ENCODE assay signal across 10 mouse cellular contexts in the genomic region with DNA sequence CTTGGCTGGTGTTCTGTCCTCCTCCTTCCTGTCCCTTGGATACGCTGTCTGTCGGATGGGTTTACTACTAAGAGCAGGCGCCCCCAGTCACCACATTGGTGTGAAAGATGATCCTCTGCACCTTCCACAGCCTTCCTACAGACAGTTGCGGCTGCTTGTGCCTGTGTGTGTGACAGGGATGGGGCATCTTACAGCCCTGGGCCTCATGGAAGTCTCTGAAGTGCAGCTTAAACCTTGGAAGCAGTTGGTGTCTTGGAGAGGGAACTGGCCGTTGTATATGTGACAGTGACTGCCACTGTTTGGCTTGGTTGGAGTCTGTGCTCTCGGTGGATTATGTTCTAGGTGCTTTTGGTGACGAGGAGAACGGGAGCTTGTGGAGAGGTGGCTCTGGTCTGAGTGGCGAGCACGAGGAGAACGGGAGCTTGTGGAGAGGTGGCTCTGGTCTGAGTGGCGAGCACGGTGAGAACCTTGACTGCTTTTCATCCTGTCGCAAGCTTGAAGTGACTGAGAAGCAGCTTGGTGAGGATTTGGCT. TPM values are rescaled to one million over a fixed set of nuclear protein-coding genes. Genes with fewer than 3 reads are reported as not detected.
DNase-seq lines count a peak whose midpoint lies in the region; ATAC-seq lines count a peak whose summit lies in the region.
"Had no signal": no experiment of that assay in that cellular context is flagged by ENCODE, and none has a peak within 500 bp of the region (broad histone marks: within the 10 kb centered on the region; RNA-seq: fewer than 3 reads in every experiment).

No protein-coding gene starts in this region.

- no peak for ATAC-seq in midbrain, embryonic 11.5 days (ENCODE audit: low FRiP score)
- no peak for ATAC-seq in limb, embryonic 15.5 days (ENCODE audit: insufficient number of reproducible peaks, low FRiP score, low TSS enrichment, low read depth)
- no peak for ATAC-seq in stomach, embryonic 16.5 days (ENCODE audit: insufficient read depth, low FRiP score)
- no peak for ATAC-seq in activated CD4-positive, CD25-positive, alpha-beta regulatory T cell, adult 4 months

- H3K9me3 ChIP-seq in heart, embryonic 10.5 days, result no peaks in the 10 kb centered on the region
- H3K9me3 ChIP-seq in midbrain, embryonic 11.5 days (ENCODE audit: control insufficient read depth, low read length), result no peaks in the 10 kb centered on the region
- H3K9me3 ChIP-seq in midbrain, embryonic 10.5 days (replicated peaks), result no peaks in the 10 kb centered on the region
- no peaks in the 10 kb centered on the region for H3K9me3 ChIP-seq in limb, embryonic 15.5 days
- no peaks in the 10 kb centered on the region for H3K9me3 ChIP-seq in stomach, embryonic 16.5 days (replicated peaks; ENCODE audit: control insufficient read depth, low read length)

- peak overlapping the region; percentile 43; the same call in 1 of the 2 replicates for H3K9ac ChIP-seq in midbrain, embryonic 11.5 days (ENCODE audit: low read length)
- H3K9ac ChIP-seq in limb, embryonic 15.5 days, result 0 out of 2 replicates have a peak overlapping the region, but pooled peaks have one; percentile 7
- peak overlapping the region; percentile 99 for H3K9ac ChIP-seq in stomach, embryonic 16.5 days (ENCODE audit: low read length)

- no peak overlapping the region for H3K4me2 ChIP-seq in midbrain, embryonic 11.5 days
- peak overlapping the region; percentile 91 for H3K4me2 ChIP-seq in limb, embryonic 15.5 days
- H3K4me2 ChIP-seq in stomach, embryonic 16.5 days (ENCODE audit: low read depth, low read length), result peak overlapping the region; percentile 96

- peak overlapping the region; percentile 78 for H3K27ac ChIP-seq in heart, embryonic 10.5 days
- H3K27ac ChIP-seq in midbrain, embryonic 11.5 days (ENCODE audit: low read depth, low read length), result no peak overlapping the region
- H3K27ac ChIP-seq in midbrain, embryonic 10.5 days (replicated peaks), result no peak overlapping the region
- H3K27ac ChIP-seq in limb, embryonic 15.5 days, result peak overlapping the region; percentile 100
- peak overlapping the region; percentile 58 for H3K27ac ChIP-seq in stomach, embryonic 16.5 days (ENCODE audit: low read length)

- intact Hi-C loops in heart, postnatal 10 days (cut with DNase I), result no loop called here

- DNase-seq in heart, embryonic 10.5 days (ENCODE audit: low spot score), result no peak
- DNase-seq in heart, postnatal 10 days, result no peak
- DNase-seq in midbrain, embryonic 11.5 days (ENCODE audit: low spot score, missing footprints), result no peak
- no peak for DNase-seq in midbrain, embryonic 10.5 days (ENCODE audit: low spot score)
- DNase-seq in embryo, embryonic 9.5 days (ENCODE audit: extremely low spot score), result no peak
- DNase-seq: kidney, adult 11 months; thymus, adult 2 months had no signal

- H3K27me3 ChIP-seq in heart, embryonic 10.5 days (ENCODE audit: insufficient read depth, poor library complexity, severe bottlenecking), result no peaks in the 10 kb centered on the region
- H3K27me3 ChIP-seq in midbrain, embryonic 11.5 days (ENCODE audit: control insufficient read depth, insufficient read depth, low read length), result no peaks in the 10 kb centered on the region
- H3K27me3 ChIP-seq in midbrain, embryonic 10.5 days (ENCODE audit: low read depth, poor library complexity, severe bottlenecking), result no peaks in the 10 kb centered on the region
- no peaks in the 10 kb centered on the region for H3K27me3 ChIP-seq in limb, embryonic 15.5 days
- H3K27me3 ChIP-seq in stomach, embryonic 16.5 days (ENCODE audit: control insufficient read depth, insufficient read depth, low read length), result no peaks in the 10 kb centered on the region

- H3K36me3 ChIP-seq in heart, embryonic 10.5 days, result peaks cover 3% of the 10 kb centered on the region; the same call in 1 of the 2 replicates
- H3K36me3 ChIP-seq in midbrain, embryonic 11.5 days (ENCODE audit: control insufficient read depth, insufficient read depth, low read length), result no peaks in the 10 kb centered on the region
- peaks cover 8% of the 10 kb centered on the region for H3K36me3 ChIP-seq in midbrain, embryonic 10.5 days
- H3K36me3 ChIP-seq in limb, embryonic 15.5 days, result no peaks in the 10 kb centered on the region
- H3K36me3 ChIP-seq in stomach, embryonic 16.5 days (ENCODE audit: control insufficient read depth, insufficient read depth, low read length), result no peaks in the 10 kb centered on the region

- H3K4me1 ChIP-seq in heart, embryonic 10.5 days, result peaks cover 80% of the 10 kb centered on the region
- H3K4me1 ChIP-seq in midbrain, embryonic 11.5 days (ENCODE audit: control insufficient read depth, insufficient read depth, low read length), result peaks cover 56% of the 10 kb centered on the region
- H3K4me1 ChIP-seq in midbrain, embryonic 10.5 days, result peaks cover 79% of the 10 kb centered on the region
- peaks cover 76% of the 10 kb centered on the region for H3K4me1 ChIP-seq in limb, embryonic 15.5 days
- peaks cover 78% of the 10 kb centered on the region for H3K4me1 ChIP-seq in stomach, embryonic 16.5 days (ENCODE audit: control insufficient read depth, insufficient read depth, low read length)

- WGBS in heart, embryonic 10.5 days, result 37% methylated on average over 14 of the region's 14 CpGs
- WGBS in midbrain, embryonic 11.5 days, result 68% methylated on average over 14 of the region's 14 CpGs
- WGBS in midbrain, embryonic 10.5 days, result 70% methylated on average over 14 of the region's 14 CpGs
- 28% methylated on average over 14 of the region's 14 CpGs for WGBS in limb, embryonic 15.5 days
- WGBS in stomach, embryonic 16.5 days, result 38% methylated on average over 14 of the region's 14 CpGs

- H3K4me3 ChIP-seq in heart, embryonic 10.5 days, result peak overlapping the region; percentile 99
- H3K4me3 ChIP-seq in midbrain, embryonic 11.5 days (ENCODE audit: low read depth, low read length), result no peak overlapping the region
- no peak overlapping the region for H3K4me3 ChIP-seq in midbrain, embryonic 10.5 days
- peak overlapping the region; percentile 86 for H3K4me3 ChIP-seq in limb, embryonic 15.5 days
- peak overlapping the region; percentile 90 for H3K4me3 ChIP-seq in stomach, embryonic 16.5 days (replicated peaks; ENCODE audit: low read length)

RNA-seq across cellular contexts. Expression of a gene that starts 4.7 kb away (rescaled TPM):
- polyA plus RNA-seq in heart, embryonic 10.5 days (2016; fragmentation: Nextera tagmentation; extraction: Ambion mirVana), result 37.8 and 46.2 TPM in 2 replicates
- total RNA-seq in heart, postnatal 10 days (2021), result 100 to 1,000 TPM; 131 to 149 TPM
- polyA plus RNA-seq in midbrain, embryonic 11.5 days (2014; fragmentation: Nextera tagmentation; extraction: Ambion mirVana), result 40.6 and 42.8 TPM in 2 replicates
- 36.8 and 39.3 TPM in 2 replicates for polyA plus RNA-seq in midbrain, embryonic 10.5 days (2016; fragmentation: Nextera tagmentation; extraction: Ambion mirVana)
- polyA plus RNA-seq in limb, embryonic 15.5 days (2015; fragmentation: Nextera tagmentation; extraction: Ambion mirVana), result 72.2 and 85.8 TPM in 2 replicates
- 49.4 and 53.4 TPM in 2 replicates for polyA plus RNA-seq in stomach, embryonic 16.5 days (2015; fragmentation: Nextera tagmentation; extraction: Ambion mirVana)
- polyA plus RNA-seq in activated CD4-positive, CD25-positive, alpha-beta regulatory T cell, adult 4 months (2017; shearing (Covaris generic)), result 10 to 100 TPM; 29.8 to 35.8 TPM

RNA-seq across cellular contexts. Expression of a gene that starts 17.2 kb away (rescaled TPM):
- polyA plus RNA-seq in heart, embryonic 10.5 days (2016; fragmentation: Nextera tagmentation; extraction: Ambion mirVana), result 0.07 TPM in 1 of 2 replicates, not detected in the other
- under 1 TPM; 0.14 to 0.17 TPM for total RNA-seq in heart, postnatal 10 days (2021)
- polyA plus RNA-seq in midbrain, embryonic 11.5 days (2014; fragmentation: Nextera tagmentation; extraction: Ambion mirVana), result 1.1 and 1.6 TPM in 2 replicates
- 0.36 and 2.2 TPM in 2 replicates for polyA plus RNA-seq in midbrain, embryonic 10.5 days (2016; fragmentation: Nextera tagmentation; extraction: Ambion mirVana)
- polyA plus RNA-seq in limb, embryonic 15.5 days (2015; fragmentation: Nextera tagmentation; extraction: Ambion mirVana), result 0.50 and 0.71 TPM in 2 replicates
- polyA plus RNA-seq in stomach, embryonic 16.5 days (2015; fragmentation: Nextera tagmentation; extraction: Ambion mirVana), result 1.0 and 1.9 TPM in 2 replicates
- not detected for polyA plus RNA-seq in activated CD4-positive, CD25-positive, alpha-beta regulatory T cell, adult 4 months (2017; shearing (Covaris generic))

RNA-seq across cellular contexts. Expression of a gene that starts 47.4 kb away (rescaled TPM):
- 114 TPM in 2 replicates for polyA plus RNA-seq in heart, embryonic 10.5 days (2016; fragmentation: Nextera tagmentation; extraction: Ambion mirVana)
- 10 to 100 TPM; 53.1 to 66.2 TPM for total RNA-seq in heart, postnatal 10 days (2021)
- 80.7 and 86.0 TPM in 2 replicates for polyA plus RNA-seq in midbrain, embryonic 11.5 days (2014; fragmentation: Nextera tagmentation; extraction: Ambion mirVana)
- polyA plus RNA-seq in midbrain, embryonic 10.5 days (2016; fragmentation: Nextera tagmentation; extraction: Ambion mirVana), result 101 and 107 TPM in 2 replicates
- 69.6 and 71.6 TPM in 2 replicates for polyA plus RNA-seq in limb, embryonic 15.5 days (2015; fragmentation: Nextera tagmentation; extraction: Ambion mirVana)
- 80.4 and 80.6 TPM in 2 replicates for polyA plus RNA-seq in stomach, embryonic 16.5 days (2015; fragmentation: Nextera tagmentation; extraction: Ambion mirVana)
- 10 to 100 TPM; 42.5 to 57.1 TPM for polyA plus RNA-seq in activated CD4-positive, CD25-positive, alpha-beta regulatory T cell, adult 4 months (2017; shearing (Covaris generic))

RNA-seq across cellular contexts. Expression of a gene that starts 58.0 kb away (rescaled TPM):
- polyA plus RNA-seq in heart, embryonic 10.5 days (2016; fragmentation: Nextera tagmentation; extraction: Ambion mirVana), result 46.4 and 54.8 TPM in 2 replicates
- 1 to 10 TPM; 7.6 to 8.6 TPM for total RNA-seq in heart, postnatal 10 days (2021)
- 36.5 and 37.4 TPM in 2 replicates for polyA plus RNA-seq in midbrain, embryonic 11.5 days (2014; fragmentation: Nextera tagmentation; extraction: Ambion mirVana)
- polyA plus RNA-seq in midbrain, embryonic 10.5 days (2016; fragmentation: Nextera tagmentation; extraction: Ambion mirVana), result 54.3 and 56.7 TPM in 2 replicates
- polyA plus RNA-seq in limb, embryonic 15.5 days (2015; fragmentation: Nextera tagmentation; extraction: Ambion mirVana), result 58.6 and 61.8 TPM in 2 replicates
- 49.4 and 49.5 TPM in 2 replicates for polyA plus RNA-seq in stomach, embryonic 16.5 days (2015; fragmentation: Nextera tagmentation; extraction: Ambion mirVana)
- polyA plus RNA-seq in activated CD4-positive, CD25-positive, alpha-beta regulatory T cell, adult 4 months (2017; shearing (Covaris generic)), result 10 to 100 TPM; 19.8 to 23.9 TPM

RNA-seq across cellular contexts. Expression of a gene that starts 58.1 kb away (rescaled TPM):
- polyA plus RNA-seq in heart, embryonic 10.5 days (2016; fragmentation: Nextera tagmentation; extraction: Ambion mirVana), result 0.18 and 0.23 TPM in 2 replicates
- total RNA-seq in heart, postnatal 10 days (2021), result under 1 TPM; 0.12 to 0.17 TPM
- 0.06 and 0.11 TPM in 2 replicates for polyA plus RNA-seq in midbrain, embryonic 11.5 days (2014; fragmentation: Nextera tagmentation; extraction: Ambion mirVana)
- polyA plus RNA-seq in midbrain, embryonic 10.5 days (2016; fragmentation: Nextera tagmentation; extraction: Ambion mirVana), result 0.19 and 0.26 TPM in 2 replicates
- polyA plus RNA-seq in limb, embryonic 15.5 days (2015; fragmentation: Nextera tagmentation; extraction: Ambion mirVana), result 1.9 and 2.0 TPM in 2 replicates
- 1.3 and 1.5 TPM in 2 replicates for polyA plus RNA-seq in stomach, embryonic 16.5 days (2015; fragmentation: Nextera tagmentation; extraction: Ambion mirVana)
- polyA plus RNA-seq in activated CD4-positive, CD25-positive, alpha-beta regulatory T cell, adult 4 months (2017; shearing (Covaris generic)), result under 1 TPM in 1 of 2 experiments, not detected in 1; 0.52 TPM

Comparison
In these comparisons a context has a peak if more than half of its experiments do, and no peak if none do; other contexts are left out.
1. H3K27ac ChIP-seq: peak in heart, embryonic 10.5 days (single experiment), limb, embryonic 15.5 days (single experiment) and stomach, embryonic 16.5 days (single experiment); none in midbrain, embryonic 11.5 days (single experiment) and midbrain, embryonic 10.5 days (single experiment).
2. H3K4me3 ChIP-seq: peak in heart, embryonic 10.5 days (single experiment), limb, embryonic 15.5 days (single experiment) and stomach, embryonic 16.5 days (single experiment); none in midbrain, embryonic 11.5 days (single experiment) and midbrain, embryonic 10.5 days (single experiment).
3. H3K9ac ChIP-seq: peak in every context shown above with its lines; median percentile 99 in stomach, embryonic 16.5 days; 43 in midbrain, embryonic 11.5 days; 7 in limb, embryonic 15.5 days.